Mouse (Mus musculus) hindbrain, embryonic 16.5 days (tissue): ENCODE data around the gene Gkn3. TPM values are rescaled to one million over a fixed set of nuclear protein-coding genes. Genes with fewer than 3 reads are reported as not detected.

Experiments used
- ATAC-seq: fragments of 200-750 bp; cut with Nextera tagmentation; 2 replicates; pipeline ENCODE4 v1.8.0; 2017; ENCODE audit warnings: moderate TSS enrichment, moderate library complexity
- H3K27ac ChIP-seq: fragments of 300-500 bp; sonication (generic); 2 replicates; pipeline ENCODE4 v1.5.1; 2014; ENCODE audit warnings: low read depth, mild to moderate bottlenecking, control low read depth, low read length, moderate library complexity
- H3K27me3 ChIP-seq: fragments of 300-500 bp; sonication (generic); replicated peaks from 2 replicates; pipeline ENCODE4 v1.6.1; 2014; ENCODE audit warnings: low read length; ENCODE audit not compliant: control insufficient read depth, insufficient read depth
- H3K36me3 ChIP-seq: fragments of 300-500 bp; sonication (generic); 2 replicates; pipeline ENCODE4 v1.6.1; 2014; ENCODE audit warnings: mild to moderate bottlenecking, low read length, moderate library complexity, mixed read lengths; ENCODE audit not compliant: control insufficient read depth, insufficient read depth
- H3K4me1 ChIP-seq: fragments of 300-500 bp; sonication (generic); 2 replicates; pipeline ENCODE4 v1.6.1; 2014; ENCODE audit warnings: low read depth, low read length; ENCODE audit not compliant: control insufficient read depth, insufficient read depth
- H3K4me2 ChIP-seq: fragments of 300-500 bp; sonication (generic); 2 replicates; pipeline ENCODE4 v1.6.1; 2014; ENCODE audit warnings: mild to moderate bottlenecking, low read length, control low read depth, moderate library complexity
- H3K4me3 ChIP-seq: fragments of 300-500 bp; sonication (generic); 2 replicates; pipeline ENCODE4 v1.5.1; 2014; ENCODE audit warnings: mild to moderate bottlenecking, low read length, control low read depth, moderate library complexity
- H3K9ac ChIP-seq: fragments of 300-500 bp; sonication (generic); 2 replicates; pipeline ENCODE4 v1.6.1; 2014; ENCODE audit warnings: low read depth, mild to moderate bottlenecking, control low read depth, low read length, moderate library complexity
- H3K9me3 ChIP-seq: fragments of 300-500 bp; sonication (generic); 2 replicates; pipeline ENCODE4 v1.6.1; 2014; ENCODE audit warnings: mild to moderate bottlenecking, low read length, moderate library complexity; ENCODE audit not compliant: control insufficient read depth
- WGBS: fragments of 180-500 bp; shearing (Covaris S2); extraction: QIAGEN DNeasy Blood & Tissue Kit; methylation state at CpG from one replicate; pipeline ENCODE4 v1.1.7; 2014; 5-methylcytosine and 5-hydroxymethylcytosine counted together
- polyA plus RNA-seq: library from polyadenylated mRNA; unstranded; fragments of >200 nt; fragmentation: Nextera tagmentation; extraction: Ambion mirVana; gene quantifications from 2 replicates; pipeline ENCODE4 v1.2.1, GENCODE M21; 2015

Gkn3 gene
- polyA plus RNA-seq: 0.44 and 0.93 TPM in 2 replicates

DNA sequence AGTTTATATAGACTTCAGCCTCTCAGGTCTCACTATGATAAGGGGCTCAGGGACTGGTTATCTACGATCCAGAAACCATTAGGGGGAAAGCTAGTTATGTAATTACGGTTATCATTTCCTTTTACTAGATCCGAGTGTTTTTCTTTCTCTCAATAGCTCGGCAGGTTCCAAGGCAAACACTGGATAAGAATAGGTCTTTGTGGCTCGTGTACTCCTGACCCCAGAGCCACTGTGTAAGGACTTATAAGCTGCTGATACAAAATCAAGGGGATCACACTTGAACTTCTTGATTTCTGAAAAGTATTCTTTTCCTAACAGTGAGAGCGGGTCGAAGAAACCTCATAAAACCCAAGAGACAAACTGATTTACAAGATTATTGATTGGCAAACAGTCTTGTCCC is at the start of gene Gkn3:
Gkn3 (minus strand) TSS at position 59 of the 400 bp plus-strand sequence.
- Histone ChIP-seq H3K36me3 (no peaks in the 10 kb centered on the region), H3K4me3 (no peak within 1 kb of the TSS), H3K9ac (no peak within 1 kb of the TSS), H3K27ac (no peak within 1 kb of the TSS), H3K27me3 (no peaks in the 10 kb centered on the region), H3K4me2 (no peak within 1 kb of the TSS), H3K9me3 (no peaks in the 10 kb centered on the region), H3K4me1 (peaks cover 6% of the 10 kb centered on the region)
- ATAC-seq: no peak
- 62% methylated on average over 7 of the region's 7 CpGs for WGBS

DNA sequence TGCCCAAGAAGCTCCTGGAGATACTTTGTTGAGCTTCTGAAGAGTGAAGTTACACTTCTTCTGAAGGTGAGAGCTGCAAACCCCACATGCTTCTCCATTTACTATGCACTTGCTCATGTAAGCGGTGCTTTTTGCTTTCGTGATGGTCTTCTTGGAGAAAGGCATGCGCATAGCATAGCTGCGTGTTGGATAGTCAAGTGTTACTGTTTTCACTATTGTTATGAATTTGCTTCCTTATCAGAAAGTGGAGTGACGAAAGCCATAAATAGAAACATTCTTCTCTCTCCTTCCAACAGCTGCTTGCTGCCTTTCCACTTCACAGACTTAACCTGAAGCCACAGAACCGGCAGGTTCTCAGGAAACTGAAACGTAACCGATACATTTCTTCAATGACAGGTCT is 48.0 kb upstream of the Gkn3 start:
- no peak overlapping the region for H3K9ac ChIP-seq
- H3K4me3 ChIP-seq: no peak overlapping the region
- no peak overlapping the region for H3K4me2 ChIP-seq
- no peaks in the 10 kb centered on the region for H3K36me3 ChIP-seq
- ATAC-seq: no peak
- H3K27ac ChIP-seq: no peak overlapping the region
- H3K27me3 ChIP-seq: no peaks in the 10 kb centered on the region
- WGBS: 90% methylated on average over 8 of the region's 8 CpGs
- no peaks in the 10 kb centered on the region for H3K9me3 ChIP-seq
- H3K4me1 ChIP-seq: no peaks in the 10 kb centered on the region; the same call in 1 of the 2 replicates

DNA sequence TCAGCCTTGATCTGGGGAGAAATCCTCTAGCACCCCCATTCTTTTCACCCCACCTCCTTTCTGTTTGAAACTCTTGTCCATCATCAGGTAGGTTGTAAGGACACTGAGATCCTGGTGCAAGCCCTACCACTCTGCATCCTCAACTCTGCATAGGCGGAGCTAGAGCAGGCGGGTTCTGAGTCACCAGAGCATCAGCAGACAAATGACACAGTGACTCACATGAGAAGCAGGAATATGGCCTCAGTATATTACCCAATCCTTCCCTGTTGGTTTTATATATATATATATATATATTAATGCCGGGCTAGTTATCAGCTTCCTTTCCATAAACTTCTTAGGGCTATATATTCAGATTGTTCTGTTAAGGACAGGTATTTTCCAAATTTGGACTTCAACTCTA is 47.1 kb upstream of the Gkn3 start:
- 88% methylated on average over 3 of the region's 3 CpGs for WGBS
- no peaks in the 10 kb centered on the region; the same call in 1 of the 2 replicates for H3K4me1 ChIP-seq

DNA sequence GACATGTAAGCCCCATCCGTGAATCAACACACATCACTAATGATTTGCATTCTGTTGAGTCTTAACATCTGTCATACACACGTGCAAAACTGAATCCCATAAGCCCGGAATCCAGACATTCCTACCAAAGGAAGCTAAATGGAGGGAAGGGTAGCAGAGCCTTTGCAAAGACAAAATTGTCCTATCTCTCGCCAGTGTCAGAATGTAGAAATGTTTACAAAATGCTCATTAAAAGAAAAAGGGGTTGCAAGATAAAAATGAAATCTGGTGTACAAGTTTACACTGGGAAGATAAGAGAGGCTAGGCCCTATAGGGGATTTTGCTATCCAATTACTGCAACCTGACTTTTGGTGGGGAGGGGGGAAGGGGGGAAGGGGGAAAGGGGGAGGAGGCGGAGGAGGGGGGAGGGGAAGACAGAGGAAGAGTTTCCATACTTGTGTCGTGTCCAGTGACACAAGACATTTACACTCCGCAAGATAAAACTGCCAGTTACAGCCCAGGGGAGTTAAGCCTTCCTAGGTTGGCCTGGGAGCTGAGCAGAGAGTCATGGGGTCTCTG is 39.8 kb upstream of the Gkn3 start, which contains the start of gene Bmp10:
Bmp10 (plus strand) TSS at position 508 of the 558 bp plus-strand sequence.
- no peak within 1 kb of the TSS for H3K27ac ChIP-seq
- no peak for ATAC-seq
- H3K9ac ChIP-seq: no peak within 1 kb of the TSS
- no peak within 1 kb of the TSS for H3K4me3 ChIP-seq
- H3K36me3 ChIP-seq: no peaks in the 10 kb centered on the region
- whole genome bisulfite sequencing: 78% methylated on average over 7 of the region's 7 CpGs
- H3K4me1 ChIP-seq: no peaks in the 10 kb centered on the region
- no peak within 1 kb of the TSS for H3K4me2 ChIP-seq
- no peaks in the 10 kb centered on the region for H3K9me3 ChIP-seq
- H3K27me3 ChIP-seq: no peaks in the 10 kb centered on the region

More for the DNA sequence above, 47.1 kb upstream of the Gkn3 start:
- Histone ChIP-seq H3K9ac (no peak overlapping the region), H3K27ac (no peak overlapping the region), H3K4me2 (no peak overlapping the region), H3K36me3 (no peaks in the 10 kb centered on the region), H3K4me3 (no peak overlapping the region), H3K27me3 (no peaks in the 10 kb centered on the region), H3K9me3 (no peaks in the 10 kb centered on the region)
- ATAC-seq: no peak

DNA sequence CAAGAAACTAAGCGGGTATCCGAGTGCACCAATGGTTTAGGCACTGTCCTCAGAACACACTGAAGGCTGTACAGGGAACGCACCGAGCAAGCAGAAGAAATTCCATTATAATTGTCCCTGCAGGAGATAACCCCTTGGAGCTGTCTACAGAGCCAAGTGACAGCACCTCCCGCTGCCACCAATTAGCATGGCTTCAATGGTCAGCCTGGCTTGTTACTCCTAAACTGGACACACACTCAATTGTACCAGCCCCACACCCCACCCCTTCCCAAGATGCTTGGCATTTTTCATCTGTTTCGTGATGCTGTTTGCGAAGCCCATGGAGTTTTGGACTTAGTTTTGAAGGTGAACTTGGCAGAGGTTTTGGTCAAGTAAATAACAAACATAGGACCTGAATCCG is 38.9 kb upstream of the Gkn3 start:
- Histone ChIP-seq H3K27me3 (no peaks in the 10 kb centered on the region), H3K4me2 (no peak overlapping the region), H3K4me3 (no peak overlapping the region), H3K27ac (no peak overlapping the region), H3K9me3 (no peaks in the 10 kb centered on the region), H3K4me1 (no peaks in the 10 kb centered on the region), H3K9ac (no peak overlapping the region), H3K36me3 (no peaks in the 10 kb centered on the region)
- ATAC-seq: no peak
- WGBS: 45% methylated on average over 8 of the region's 8 CpGs

DNA sequence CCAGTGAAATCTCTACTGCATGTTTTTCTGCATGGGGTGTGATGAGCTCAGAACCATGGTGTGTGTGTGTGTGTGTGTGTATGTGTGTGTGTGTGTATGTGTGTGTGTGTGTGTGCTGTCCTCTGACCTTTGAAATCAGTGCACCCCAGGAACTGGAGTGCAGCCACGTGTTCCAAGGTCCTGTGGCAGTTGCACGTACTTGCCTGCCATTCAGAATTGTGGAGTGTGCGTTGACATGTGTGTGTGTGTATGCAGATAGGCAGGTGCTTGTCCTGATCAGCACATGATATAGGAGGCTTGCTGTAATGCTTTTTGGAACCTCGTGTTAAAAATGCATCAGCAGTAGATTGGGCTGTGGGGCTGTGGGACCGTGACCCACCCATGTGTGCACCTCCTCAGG is 38.2 kb upstream of the Gkn3 start:
- ATAC-seq: no peak
- Histone ChIP-seq H3K4me3 (no peak overlapping the region), H3K4me2 (no peak overlapping the region), H3K9ac (no peak overlapping the region), H3K4me1 (no peaks in the 10 kb centered on the region), H3K27ac (no peak overlapping the region), H3K9me3 (no peaks in the 10 kb centered on the region), H3K36me3 (no peaks in the 10 kb centered on the region), H3K27me3 (no peaks in the 10 kb centered on the region)
- whole genome bisulfite sequencing: 83% methylated on average over 5 of the region's 5 CpGs

DNA sequence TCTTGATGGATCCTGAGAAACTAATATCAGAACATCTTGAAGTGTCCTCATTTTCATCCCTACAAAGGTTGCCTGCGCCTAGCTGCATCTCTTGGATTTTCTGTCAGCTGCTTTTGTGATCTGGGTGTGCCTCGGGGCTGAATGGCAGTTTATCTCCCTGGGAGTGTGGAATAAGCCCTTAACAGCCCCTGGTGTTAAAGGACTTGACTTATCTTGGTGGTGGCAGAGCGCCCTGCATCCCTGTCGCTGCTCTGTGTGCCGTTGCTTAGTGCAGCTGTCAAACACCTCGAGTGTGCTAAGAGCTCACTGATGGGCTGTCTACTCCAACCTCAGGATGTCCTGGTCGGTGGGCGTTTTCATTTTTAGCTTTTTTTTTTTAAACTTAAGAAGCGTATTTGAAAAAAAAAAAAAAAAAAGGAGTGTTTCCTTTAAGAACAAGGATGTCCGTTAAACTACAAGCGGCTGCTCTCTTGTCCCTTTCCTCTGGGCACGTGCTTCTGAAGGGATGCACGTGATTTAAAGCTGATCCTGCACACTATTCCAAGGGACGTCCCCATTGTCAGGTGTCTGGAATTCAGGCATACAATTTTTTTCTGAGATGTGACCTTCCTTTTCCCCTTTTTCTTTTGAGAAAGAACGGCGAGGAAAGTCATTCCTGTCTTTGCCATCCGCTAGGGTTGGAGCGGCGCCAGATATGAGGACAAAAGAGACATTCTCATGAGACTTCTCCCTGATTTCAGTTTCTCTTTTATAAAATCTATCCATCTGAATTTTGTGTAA is 35.5 kb upstream of the Gkn3 start:
- no peaks in the 10 kb centered on the region for H3K36me3 ChIP-seq
- H3K9ac ChIP-seq: peak overlapping the region; percentile 2; the same call in 1 of the 2 replicates
- H3K4me1 ChIP-seq: no peaks in the 10 kb centered on the region
- no peaks in the 10 kb centered on the region for H3K27me3 ChIP-seq
- ATAC-seq: no peak
- WGBS: 50% methylated on average over 19 of the region's 19 CpGs
- peak overlapping the region; percentile 19; the same call in 1 of the 2 replicates for H3K4me3 ChIP-seq
- peak overlapping the region; percentile 45 for H3K4me2 ChIP-seq
- H3K9me3 ChIP-seq: no peaks in the 10 kb centered on the region
- no peak overlapping the region for H3K27ac ChIP-seq

DNA sequence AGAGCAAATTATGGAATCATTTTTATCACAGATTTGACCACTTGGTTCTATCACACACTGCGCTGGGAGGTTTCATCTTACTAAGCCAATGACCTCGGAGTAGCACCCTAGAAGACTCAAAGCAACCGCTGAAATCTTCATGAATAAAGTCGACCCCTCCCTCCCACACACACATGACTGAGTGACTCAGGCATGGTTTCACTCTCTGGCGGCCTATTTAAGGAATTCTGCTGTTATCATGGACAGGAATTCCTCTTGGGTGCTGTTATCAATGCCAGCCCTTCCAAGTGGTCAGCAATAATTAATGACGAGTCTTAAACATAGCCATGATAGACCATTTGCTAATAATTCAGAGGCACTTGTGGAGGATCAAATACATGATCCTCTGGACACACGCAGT is 33.6 kb upstream of the Gkn3 start:
- Histone ChIP-seq H3K4me3 (no peak overlapping the region), H3K4me2 (no peak overlapping the region), H3K27ac (no peak overlapping the region), H3K36me3 (no peaks in the 10 kb centered on the region), H3K9me3 (no peaks in the 10 kb centered on the region), H3K27me3 (no peaks in the 10 kb centered on the region), H3K9ac (no peak overlapping the region), H3K4me1 (no peaks in the 10 kb centered on the region)
- no peak for ATAC-seq
- 88% methylated on average over 7 of the region's 7 CpGs for WGBS

DNA sequence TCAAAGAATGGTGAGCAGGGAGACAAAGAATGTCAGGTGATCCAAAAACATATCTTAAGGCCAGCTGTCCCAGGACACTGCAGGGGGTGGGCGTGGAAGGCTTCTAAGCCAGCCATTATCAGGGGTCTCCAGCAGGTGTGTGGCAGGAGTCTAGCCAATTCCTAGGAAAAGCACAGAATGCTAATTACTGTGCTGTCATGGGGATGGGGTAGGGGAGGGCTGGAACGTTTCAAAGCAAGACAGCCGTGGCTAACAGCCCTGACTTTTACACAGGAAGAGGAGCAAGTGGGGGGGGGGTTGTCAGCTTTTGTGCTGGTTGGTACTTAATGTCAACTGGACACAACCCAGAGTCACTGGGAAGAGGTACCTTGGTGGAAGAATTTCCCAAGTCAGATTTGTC is 23.3 kb upstream of the Gkn3 start:
- WGBS: 26% methylated on average over 3 of the region's 3 CpGs
- Histone ChIP-seq H3K27ac (no peak overlapping the region), H3K36me3 (no peaks in the 10 kb centered on the region), H3K27me3 (no peaks in the 10 kb centered on the region), H3K4me3 (no peak overlapping the region), H3K9ac (no peak overlapping the region), H3K4me2 (no peak overlapping the region), H3K9me3 (no peaks in the 10 kb centered on the region), H3K4me1 (no peaks in the 10 kb centered on the region)
- ATAC-seq: no peak
